8 mouse cellular contexts compared by ENCODE assay signal in genomic region chr12:108792546-108793452, GRCm38 (mm10). TPM values are rescaled to one million over a fixed set of nuclear protein-coding genes. Genes with fewer than 3 reads are reported as not detected.
DNase-seq lines count a peak whose midpoint lies in the region; ATAC-seq lines count a peak whose summit lies in the region.

Yy1 (plus strand) TSS chr12:108792973.

- ATAC-seq in hindbrain, embryonic 15.5 days (ENCODE audit: low FRiP score, low read depth), result peak; percentile 94

- no peaks in the 10 kb centered on the region for H3K36me3 ChIP-seq in hindbrain, embryonic 15.5 days

- peak within 1 kb of the TSS; percentile 99 for H3K27ac ChIP-seq in hindbrain, embryonic 15.5 days (replicated peaks)

- DNase-seq in T-cell, adult 2 months (ENCODE audit: low spot score), result peak; percentile 99
- DNase-seq in cerebellum, postnatal 36 days, result peak; percentile 93 to 99
- DNase-seq in frontal cortex, postnatal 36 days (ENCODE audit: low spot score in 2 of 2), result peak; percentile 96 to 97
- peak; percentile 96 for DNase-seq in left cerebral cortex, adult 11 months (ENCODE audit: low spot score)
- DNase-seq in lung, postnatal 4 days, result peak; percentile 99 to 100
- DNase-seq in retina, postnatal 7 days (ENCODE audit: low read depth, low spot score), result peak; percentile 98
- peak; percentile 98 for DNase-seq in urinary bladder, adult 2 months (ENCODE audit: low spot score)

- no peaks in the 10 kb centered on the region for H3K9me3 ChIP-seq in hindbrain, embryonic 15.5 days

- peak within 1 kb of the TSS; percentile 86 for H3K4me3 ChIP-seq in hindbrain, embryonic 15.5 days

- under 1% methylated on average over 89 of the region's 127 CpGs for WGBS in hindbrain, embryonic 15.5 days

- H3K4me2 ChIP-seq in hindbrain, embryonic 15.5 days, result peak within 1 kb of the TSS; percentile 65

- no peaks in the 10 kb centered on the region for H3K27me3 ChIP-seq in hindbrain, embryonic 15.5 days

- peak within 1 kb of the TSS; percentile 81 for H3K9ac ChIP-seq in hindbrain, embryonic 15.5 days

- H3K4me1 ChIP-seq in hindbrain, embryonic 15.5 days (replicated peaks), result peaks cover 49% of the 10 kb centered on the region

RNA-seq across cellular contexts. Expression of gene Yy1, which starts in this region (rescaled TPM):
- polyA plus RNA-seq in hindbrain, embryonic 15.5 days (2015; fragmentation: Nextera tagmentation; extraction: Ambion mirVana), result 13.4 and 15.1 TPM in 2 replicates
- 25.2 and 33.8 TPM in 2 replicates for polyA plus RNA-seq in urinary bladder, adult 2 months (2012; rRNA removed)

Comparison
In these comparisons a context has a peak if more than half of its experiments do, and no peak if none do; other contexts are left out.
1. Peak in every context shown above with its lines: DNase-seq, ATAC-seq, H3K4me3 ChIP-seq and H3K27ac ChIP-seq.